Mouse (Mus musculus): ENCODE measurements around the gene Acsm2. TPM values are rescaled to one million over a fixed set of nuclear protein-coding genes. Genes with fewer than 3 reads are reported as not detected.
"Not testable (repeated sequence)": the region's sequence is repeated elsewhere in the genome, so short reads cannot be mapped to it uniquely, and the experiment has no call there.

Acsm2 gene
- polyA plus RNA-seq, 1 experiment from 2014 or later, result not detected

DNA sequence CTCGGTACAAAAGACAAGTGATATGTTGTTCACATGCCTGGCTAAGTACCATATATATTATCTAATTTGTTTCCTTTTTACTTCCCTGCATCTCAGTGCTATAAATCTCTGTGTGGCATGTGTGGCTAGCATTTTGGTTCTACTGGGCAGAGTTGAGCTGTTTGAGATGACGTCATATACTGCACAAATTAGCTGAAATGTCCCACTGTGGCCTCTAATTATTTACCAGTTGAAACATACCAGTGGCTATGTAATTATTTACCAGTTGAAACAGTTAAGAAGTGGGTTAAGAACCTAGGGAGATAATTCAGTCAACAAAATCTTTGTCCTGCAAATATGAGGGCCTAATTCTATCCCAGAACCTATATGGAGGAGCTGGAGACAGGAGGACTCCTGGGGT, 26.6 kb upstream of the Acsm2 start:
- no peak for ATAC-seq (ENCODE audit: low FRiP score, low read depth)
- Histone ChIP-seq H3K4me1 (no peaks in the 10 kb centered on the region), H3K27ac (no peak overlapping the region), H3K4me3 (no peak overlapping the region), H3K4me2 (replicated peaks) (no peak overlapping the region), H3K27me3 (replicated peaks) (no peaks in the 10 kb centered on the region), H3K9ac (no peak overlapping the region), H3K9me3 (no peaks in the 10 kb centered on the region), H3K36me3 (no peaks in the 10 kb centered on the region)
- WGBS, result 58% methylated on average over 2 of the region's 2 CpGs

DNA sequence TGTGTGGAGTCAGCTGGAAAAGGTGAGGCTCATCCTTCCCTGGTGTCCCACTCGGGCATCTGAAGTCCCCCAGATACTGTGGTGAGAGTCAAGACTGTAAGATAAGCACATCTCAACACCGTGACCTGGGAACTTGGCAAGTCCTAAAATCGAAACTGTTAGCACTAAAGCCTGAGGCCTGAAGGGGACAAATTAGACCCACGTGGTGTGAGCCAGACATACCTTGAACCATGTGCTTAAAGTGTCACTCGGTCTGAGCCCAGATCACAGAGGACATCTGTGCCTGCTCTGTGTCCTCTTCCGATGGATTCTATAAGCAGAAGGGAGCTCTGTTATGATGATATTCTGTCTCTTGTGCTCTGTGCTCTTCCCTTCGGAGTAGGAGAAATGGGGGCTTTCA, 25.5 kb upstream of the Acsm2 start:
- no peak overlapping the region for H3K27ac ChIP-seq
- no peaks in the 10 kb centered on the region for H3K27me3 ChIP-seq (replicated peaks)
- no peak overlapping the region for H3K4me3 ChIP-seq
- 91% methylated on average over 7 of the region's 7 CpGs for WGBS
- no peaks in the 10 kb centered on the region for H3K36me3 ChIP-seq
- H3K9me3 ChIP-seq, result no peaks in the 10 kb centered on the region
- no peaks in the 10 kb centered on the region for H3K4me1 ChIP-seq
- ATAC-seq (ENCODE audit: low FRiP score, low read depth), result no peak
- no peak overlapping the region for H3K4me2 ChIP-seq (replicated peaks)
- H3K9ac ChIP-seq, result no peak overlapping the region

- H3K4me2 ChIP-seq (replicated peaks), result no peak overlapping the region
- no peaks in the 10 kb centered on the region for H3K4me1 ChIP-seq
- WGBS, result 61% methylated on average over 1 of the region's 1 CpGs
- H3K9ac ChIP-seq, result no peak overlapping the region
- H3K36me3 ChIP-seq, result no peaks in the 10 kb centered on the region
- H3K27me3 ChIP-seq (replicated peaks), result no peaks in the 10 kb centered on the region
- no peak for ATAC-seq (ENCODE audit: low FRiP score, low read depth)
- no peaks in the 10 kb centered on the region for H3K9me3 ChIP-seq
- no peak overlapping the region for H3K4me3 ChIP-seq
- H3K27ac ChIP-seq, result no peak overlapping the region
These were observed 21.2 kb upstream of the Acsm2 start for GRCm38 (mm10) chr7:119532924-119533323.

DNA sequence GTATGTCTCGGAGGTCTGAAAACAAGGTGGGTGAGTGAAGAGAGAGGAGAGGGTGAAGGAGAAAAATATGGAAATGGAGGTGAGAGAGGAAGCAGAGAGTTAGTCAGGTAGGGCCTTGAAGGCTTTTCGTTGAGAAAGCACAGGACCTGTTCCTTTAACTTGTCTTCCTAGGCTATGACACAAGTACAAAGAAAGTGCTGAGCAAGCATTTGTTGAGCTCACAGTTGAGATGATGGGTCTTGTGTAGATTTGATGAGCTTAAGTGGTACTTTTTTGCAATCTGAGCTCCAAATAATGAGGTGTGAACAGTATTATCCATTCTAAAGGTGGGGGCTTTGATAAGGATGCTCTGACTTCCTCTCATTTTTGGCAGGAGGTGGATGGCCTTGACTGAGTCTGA, 19.8 kb upstream of the Acsm2 start:
- H3K4me3 ChIP-seq, result no peak overlapping the region
- H3K4me1 ChIP-seq, result no peaks in the 10 kb centered on the region
- no peak for ATAC-seq (ENCODE audit: low FRiP score, low read depth)
- no peak overlapping the region for H3K9ac ChIP-seq
- no peak overlapping the region for H3K4me2 ChIP-seq (replicated peaks)
- no peaks in the 10 kb centered on the region for H3K36me3 ChIP-seq
- H3K27me3 ChIP-seq (replicated peaks), result no peaks in the 10 kb centered on the region
- H3K27ac ChIP-seq, result no peak overlapping the region
- no peaks in the 10 kb centered on the region for H3K9me3 ChIP-seq
- 92% methylated on average over 2 of the region's 2 CpGs for WGBS

DNA sequence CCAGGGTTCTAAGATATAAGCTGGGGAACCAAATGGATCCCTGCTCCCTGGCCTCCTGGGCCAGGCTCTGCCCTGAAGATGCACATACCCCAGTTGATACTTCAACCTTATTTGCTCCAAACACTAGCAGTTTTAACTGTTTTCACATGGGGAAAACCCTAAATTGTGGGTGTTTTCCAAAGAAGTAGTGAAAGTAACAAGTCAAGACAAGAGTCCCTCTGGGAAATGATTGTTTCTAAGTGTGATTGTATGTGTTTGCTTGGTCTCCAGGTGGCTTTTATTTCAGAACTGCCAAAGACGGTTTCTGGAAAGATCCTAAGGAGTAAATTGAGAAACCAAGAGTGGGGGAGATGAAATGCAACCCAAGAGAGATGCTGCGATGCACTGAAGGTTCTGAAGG, 11.7 kb upstream of the Acsm2 start:
- Histone ChIP-seq H3K27ac (no peak overlapping the region), H3K4me2 (replicated peaks) (no peak overlapping the region), H3K4me1 (no peaks in the 10 kb centered on the region), H3K9ac (no peak overlapping the region), H3K36me3 (no peaks in the 10 kb centered on the region), H3K9me3 (no peaks in the 10 kb centered on the region), H3K27me3 (replicated peaks) (no peaks in the 10 kb centered on the region), H3K4me3 (no peak overlapping the region)
- ATAC-seq (ENCODE audit: low FRiP score, low read depth), result no peak
- WGBS, result 78% methylated on average over 2 of the region's 2 CpGs

GRCm38 (mm10) chr7:119545572-119545971, 8.6 kb upstream of the Acsm2 start:
- no peak for ATAC-seq (ENCODE audit: low FRiP score, low read depth)
- H3K4me1 ChIP-seq, result no peaks in the 10 kb centered on the region
- no peaks in the 10 kb centered on the region for H3K9me3 ChIP-seq
- no peak overlapping the region for H3K4me2 ChIP-seq (replicated peaks)
- no peak overlapping the region for H3K9ac ChIP-seq
- H3K36me3 ChIP-seq, result no peaks in the 10 kb centered on the region
- H3K27me3 ChIP-seq (replicated peaks), result no peaks in the 10 kb centered on the region
- H3K27ac ChIP-seq, result no peak overlapping the region
- no peak overlapping the region for H3K4me3 ChIP-seq

GRCm38 (mm10) chr7:119550471-119551222, 3.5 kb upstream of the Acsm2 start:
- Histone ChIP-seq H3K4me2 (replicated peaks) (no peak overlapping the region), H3K27ac (no peak overlapping the region), H3K4me1 (no peaks in the 10 kb centered on the region), H3K9me3 (no peaks in the 10 kb centered on the region), H3K9ac (no peak overlapping the region), H3K27me3 (replicated peaks) (no peaks in the 10 kb centered on the region), H3K36me3 (no peaks in the 10 kb centered on the region), H3K4me3 (no peak overlapping the region)
- 89% methylated on average over 3 of the region's 3 CpGs for WGBS
- ATAC-seq (ENCODE audit: low FRiP score, low read depth), result no peak

- H3K4me2 ChIP-seq (replicated peaks), result no peak overlapping the region
- H3K27ac ChIP-seq, result no peak overlapping the region
- no peaks in the 10 kb centered on the region for H3K9me3 ChIP-seq
- H3K36me3 ChIP-seq, result no peaks in the 10 kb centered on the region
- H3K9ac ChIP-seq, result no peak overlapping the region
- H3K4me1 ChIP-seq, result no peaks in the 10 kb centered on the region
- no peak overlapping the region for H3K4me3 ChIP-seq
- 73% methylated on average over 3 of the region's 3 CpGs for WGBS
- H3K27me3 ChIP-seq (replicated peaks), result no peaks in the 10 kb centered on the region
- ATAC-seq (ENCODE audit: low FRiP score, low read depth), result no peak
These were observed 5.8 kb downstream of the Acsm2 start for GRCm38 (mm10) chr7:119559789-119560451.

DNA sequence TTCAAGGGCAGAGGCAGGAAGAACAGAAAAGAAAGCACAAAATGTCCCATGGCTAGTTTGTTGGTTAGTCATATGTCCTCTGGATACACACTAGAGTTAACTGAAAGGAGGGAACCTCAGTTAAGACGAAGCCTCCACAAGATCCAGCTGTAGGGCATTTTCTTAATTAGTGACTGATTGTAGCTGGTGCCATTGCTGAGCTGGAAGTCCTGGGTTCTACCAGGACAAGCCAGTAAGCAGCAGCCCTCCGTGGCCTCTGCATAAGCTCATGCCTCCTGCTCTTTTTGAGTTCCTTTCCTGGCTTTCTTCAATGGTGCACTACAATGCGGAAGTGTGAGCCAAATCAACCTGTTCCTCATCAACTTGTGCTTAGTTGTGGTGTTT, 6.3 kb downstream of the Acsm2 start:
- no peak for ATAC-seq (ENCODE audit: low FRiP score, low read depth)
- Histone ChIP-seq H3K4me3 (no peak overlapping the region), H3K4me1 (no peaks in the 10 kb centered on the region), H3K9ac (no peak overlapping the region), H3K4me2 (replicated peaks) (no peak overlapping the region), H3K36me3 (no peaks in the 10 kb centered on the region), H3K27ac (no peak overlapping the region), H3K9me3 (no peaks in the 10 kb centered on the region), H3K27me3 (replicated peaks) (no peaks in the 10 kb centered on the region)
- 86% methylated on average over 3 of the region's 3 CpGs for WGBS

DNA sequence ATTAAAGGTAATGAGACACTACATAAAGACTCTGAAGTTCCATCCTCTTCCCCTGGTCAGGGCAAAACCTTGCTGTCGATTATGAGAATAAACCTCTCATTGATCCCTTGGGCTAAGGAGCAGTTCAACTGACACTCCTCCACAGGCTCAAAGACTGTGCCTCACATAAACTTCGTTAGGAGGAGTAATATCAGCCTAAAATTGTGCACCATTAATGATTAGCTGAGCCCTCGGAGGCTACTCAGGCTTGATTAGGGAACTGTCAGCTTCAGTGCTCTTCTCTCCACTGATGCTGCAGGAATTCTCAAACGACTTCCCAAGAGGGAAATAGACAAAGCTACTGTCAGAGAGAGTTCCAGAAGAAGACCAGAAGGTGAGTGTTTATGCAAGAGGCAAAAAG, 7.3 kb downstream of the Acsm2 start:
- no peaks in the 10 kb centered on the region for H3K9me3 ChIP-seq
- no peak overlapping the region for H3K9ac ChIP-seq
- 58% methylated on average over 4 of the region's 4 CpGs for WGBS
- no peaks in the 10 kb centered on the region for H3K4me1 ChIP-seq
- H3K4me3 ChIP-seq, result no peak overlapping the region
- H3K27me3 ChIP-seq (replicated peaks), result no peaks in the 10 kb centered on the region
- no peak overlapping the region for H3K27ac ChIP-seq
- no peaks in the 10 kb centered on the region for H3K36me3 ChIP-seq
- no peak for ATAC-seq (ENCODE audit: low FRiP score, low read depth)
- H3K4me2 ChIP-seq (replicated peaks), result no peak overlapping the region

DNA sequence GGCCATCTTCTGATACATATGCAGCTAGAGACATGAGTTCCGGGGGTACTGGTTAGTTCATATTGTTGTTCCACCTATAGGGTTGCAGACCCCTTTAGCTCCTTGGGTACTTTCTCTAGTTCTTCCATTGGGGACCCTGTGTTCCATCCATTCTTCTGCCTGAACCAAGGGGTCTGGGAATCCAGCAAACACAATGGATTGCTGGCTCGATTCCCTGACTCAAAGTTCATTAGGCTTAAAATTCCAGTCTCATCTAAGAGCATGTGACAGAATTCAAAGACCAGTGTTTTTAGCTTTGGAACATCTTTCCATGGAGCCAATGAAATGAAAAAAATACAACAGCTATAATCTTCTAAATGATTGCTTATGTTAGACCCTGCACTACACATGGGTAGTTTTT, 8.3 kb downstream of the Acsm2 start:
- H3K4me3 ChIP-seq; H3K27me3 ChIP-seq (replicated peaks); H3K27ac ChIP-seq; H3K4me2 ChIP-seq (replicated peaks); H3K9me3 ChIP-seq; ATAC-seq (ENCODE audit: low FRiP score, low read depth); H3K36me3 ChIP-seq; H3K9ac ChIP-seq; H3K4me1 ChIP-seq: not testable (repeated sequence)
- 90% methylated on average over 2 of the region's 2 CpGs for WGBS

DNA sequence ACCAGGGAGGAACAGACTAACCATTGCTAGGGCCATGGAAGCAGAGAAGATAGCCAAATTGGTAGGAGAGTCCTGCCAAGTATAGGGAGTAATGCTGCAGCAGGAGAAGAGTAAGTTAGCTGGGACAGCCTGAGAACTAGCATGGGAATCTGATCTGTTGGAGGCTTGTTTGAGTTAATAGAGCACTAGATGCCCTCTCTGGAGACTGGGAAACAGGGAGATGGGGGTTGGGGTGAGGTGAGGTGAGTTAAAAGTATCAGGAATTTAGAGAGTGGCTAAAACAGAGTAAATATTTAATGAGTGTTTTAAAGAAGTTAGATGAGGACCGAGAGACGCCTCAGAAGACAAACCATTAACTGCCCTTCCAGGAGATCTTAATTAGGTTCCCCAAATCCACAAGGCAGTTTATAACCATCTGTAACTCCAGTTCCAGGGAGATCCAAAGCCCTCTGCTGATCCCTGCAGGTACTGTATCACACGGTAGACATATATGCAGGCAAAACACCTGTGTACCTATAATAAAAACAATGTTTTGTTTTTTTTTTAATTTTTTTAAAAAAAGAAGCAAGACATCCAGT, 40.5 kb downstream of the Acsm2 start:
- Histone ChIP-seq H3K4me3 (no peak overlapping the region), H3K4me1 (no peaks in the 10 kb centered on the region), H3K4me2 (replicated peaks) (no peak overlapping the region), H3K9me3 (no peaks in the 10 kb centered on the region), H3K27ac (no peak overlapping the region), H3K9ac (no peak overlapping the region), H3K27me3 (replicated peaks) (no peaks in the 10 kb centered on the region), H3K36me3 (no peaks in the 10 kb centered on the region)
- no peak for ATAC-seq (ENCODE audit: low FRiP score, low read depth)
- WGBS, result 75% methylated on average over 3 of the region's 3 CpGs

DNA sequence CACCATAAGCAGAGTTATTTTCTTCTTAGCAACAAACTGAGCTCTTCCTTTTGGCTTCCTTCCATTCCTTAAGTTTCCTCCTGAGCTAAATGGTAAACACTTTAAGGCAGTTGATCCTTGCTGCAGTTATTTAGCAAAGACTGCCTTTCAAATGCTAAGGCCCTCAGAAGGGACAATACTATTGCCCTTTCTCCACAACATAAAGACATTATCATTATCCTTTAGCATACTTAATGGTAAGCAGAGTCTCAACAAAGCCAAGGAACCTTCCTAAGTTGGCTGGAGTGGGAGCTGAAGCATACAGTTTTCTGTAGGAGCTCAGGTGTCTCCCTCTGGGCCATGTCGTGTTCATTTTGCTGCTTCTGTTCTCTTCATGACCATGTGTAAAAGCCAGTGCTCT, 41.2 kb downstream of the Acsm2 start:
- no peaks in the 10 kb centered on the region for H3K27me3 ChIP-seq (replicated peaks)
- H3K27ac ChIP-seq, result no peak overlapping the region
- no peaks in the 10 kb centered on the region for H3K9me3 ChIP-seq
- no peaks in the 10 kb centered on the region for H3K4me1 ChIP-seq
- 30% methylated on average over 1 of the region's 1 CpGs for WGBS
- no peak overlapping the region for H3K4me2 ChIP-seq (replicated peaks)
- no peak overlapping the region for H3K4me3 ChIP-seq
- H3K9ac ChIP-seq, result no peak overlapping the region
- H3K36me3 ChIP-seq, result no peaks in the 10 kb centered on the region
- no peak for ATAC-seq (ENCODE audit: low FRiP score, low read depth)

Measured in neural tube, embryonic 12.5 days (tissue).